Mouse (Mus musculus): ENCODE results near the gene Tfb2m. TPM values are rescaled to one million over a fixed set of nuclear protein-coding genes. Genes with fewer than 3 reads are reported as not detected.

The Tfb2m gene
- polyA plus RNA-seq, 1 experiment from 2014 or later, result 32.6 TPM

DNA sequence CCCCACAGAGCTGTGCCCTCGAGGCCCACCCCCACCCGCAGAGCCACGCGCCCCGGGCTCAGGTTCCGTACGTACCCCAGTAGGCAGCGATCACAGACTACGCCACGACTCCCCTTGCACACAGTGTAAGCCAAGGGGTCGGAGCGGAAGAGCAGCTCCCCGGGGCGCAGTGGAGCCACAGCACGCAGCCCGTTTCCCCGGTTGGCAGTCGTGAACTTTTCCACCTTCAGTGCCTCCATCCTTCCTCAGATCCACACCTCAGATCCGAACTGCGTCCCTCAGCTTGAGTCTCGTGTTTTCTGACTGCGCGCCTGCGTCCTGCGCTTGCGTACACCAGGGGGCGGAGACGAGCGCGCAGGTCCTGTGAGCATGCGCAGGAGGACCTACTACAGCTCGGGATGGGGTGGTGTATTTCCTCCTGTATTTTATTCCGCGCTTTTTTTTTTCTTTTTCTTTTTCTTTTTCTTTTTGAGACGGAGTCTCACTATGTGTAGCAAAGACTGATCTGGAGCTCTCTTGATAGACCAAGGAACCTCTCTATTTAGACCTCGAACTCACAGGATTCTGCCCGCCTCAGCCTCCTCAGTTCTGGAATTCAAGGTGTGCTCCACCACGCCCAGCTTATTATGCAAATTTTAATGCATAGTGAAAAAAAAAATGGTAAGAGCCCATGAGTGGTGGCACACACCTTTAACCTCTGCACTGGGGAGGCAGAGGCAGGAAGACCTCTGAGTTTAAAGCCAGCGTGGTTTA, 28.2 kb downstream of the Tfb2m start, which contains the start of gene Smyd3:
TSS of gene Smyd3 (minus strand) at position 329 of the 753 bp plus-strand sequence.
- peak within 1 kb of the TSS; percentile 67 for H3K4me3 ChIP-seq
- 7% methylated on average over 39 of the region's 39 CpGs for WGBS

DNA sequence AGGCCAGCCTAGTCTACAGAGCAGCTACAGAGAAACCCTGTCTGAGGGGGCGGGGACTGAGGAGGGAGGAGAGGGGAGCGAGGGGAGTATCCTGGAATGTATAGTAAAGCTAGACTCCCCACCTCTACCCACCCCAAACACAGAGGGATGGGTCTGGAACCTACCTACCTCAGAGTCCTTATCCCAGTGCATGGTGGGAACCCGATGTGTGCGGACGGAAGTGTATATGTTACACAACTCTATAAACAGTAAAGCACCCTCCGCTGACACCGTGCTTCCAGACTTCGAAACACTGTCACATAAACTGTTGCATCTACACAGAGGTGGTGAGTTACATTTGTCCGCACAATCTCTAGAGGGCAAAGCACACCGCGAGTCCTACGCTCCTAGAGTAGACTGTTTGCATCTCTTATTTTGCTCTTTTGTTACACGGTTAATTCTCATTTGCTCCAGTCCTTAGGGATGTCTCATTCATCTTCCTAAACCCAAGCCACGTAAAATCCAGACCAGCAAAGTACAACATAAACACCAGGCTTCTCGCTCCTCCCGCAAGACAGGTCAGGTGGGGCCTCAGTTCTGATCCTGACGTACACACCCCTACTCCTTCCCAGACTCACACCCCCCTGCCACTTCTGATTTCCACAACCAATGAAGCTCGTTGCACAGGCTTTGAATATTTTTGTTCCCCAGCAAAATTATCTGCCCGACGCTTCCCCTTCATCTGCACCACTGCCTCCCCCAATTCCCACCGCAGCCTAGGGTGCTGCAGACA, 28.9 kb downstream of the Tfb2m start:
- Histone ChIP-seq H3K27ac (no peak overlapping the region), H3K9ac (peak overlapping the region; percentile 69), H3K27me3 (no peaks in the 10 kb centered on the region), H3K4me2 (peak overlapping the region; percentile 97), H3K9me3 (replicated peaks) (no peaks in the 10 kb centered on the region), H3K4me3 (peak overlapping the region; percentile 67), H3K4me1 (peaks cover 11% of the 10 kb centered on the region), H3K36me3 (ENCODE audit: poor library complexity, severe bottlenecking) (no peaks in the 10 kb centered on the region)
- peak; percentile 72 for ATAC-seq
- 1% methylated on average over 21 of the region's 21 CpGs for WGBS

More for the DNA sequence above, 28.2 kb downstream of the Tfb2m start, which contains the start of gene Smyd3:
- H3K36me3 ChIP-seq (ENCODE audit: poor library complexity, severe bottlenecking), result no peaks in the 10 kb centered on the region
- H3K27me3 ChIP-seq, result no peaks in the 10 kb centered on the region
- no peak within 1 kb of the TSS for H3K27ac ChIP-seq
- H3K4me1 ChIP-seq, result peaks cover 11% of the 10 kb centered on the region
- H3K9ac ChIP-seq, result peak within 1 kb of the TSS; percentile 69
- ATAC-seq, result peak; percentile 90
- H3K4me2 ChIP-seq, result peak within 1 kb of the TSS; percentile 97
- no peaks in the 10 kb centered on the region for H3K9me3 ChIP-seq (replicated peaks)

DNA sequence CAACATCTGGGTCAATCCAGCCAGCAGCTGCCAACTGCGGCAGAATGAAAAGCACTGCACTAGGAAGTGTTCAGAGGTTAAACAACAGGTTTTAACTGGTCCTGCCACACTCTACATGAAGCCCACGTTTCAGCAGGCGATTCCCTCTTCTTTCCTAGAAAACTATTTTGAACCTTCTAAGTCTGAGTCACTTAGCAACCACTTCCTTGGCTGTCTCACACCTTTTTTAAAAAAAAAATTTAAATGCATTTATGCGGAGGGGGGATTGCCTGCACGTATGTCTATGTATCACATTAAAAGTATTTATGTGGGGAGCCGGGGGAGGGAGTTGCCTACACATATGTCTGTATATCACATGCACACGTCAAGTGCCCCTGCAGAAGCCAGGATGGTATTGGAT, 34.2 kb downstream of the Tfb2m start:
- H3K9ac ChIP-seq, result no peak overlapping the region
- ATAC-seq, result no peak
- 84% methylated on average over 7 of the region's 7 CpGs for WGBS
- no peak overlapping the region for H3K4me3 ChIP-seq
- H3K36me3 ChIP-seq (ENCODE audit: poor library complexity, severe bottlenecking), result no peaks in the 10 kb centered on the region
- H3K4me2 ChIP-seq, result no peak overlapping the region
- peaks cover 6% of the 10 kb centered on the region for H3K4me1 ChIP-seq
- H3K27ac ChIP-seq, result no peak overlapping the region
- H3K27me3 ChIP-seq, result no peaks in the 10 kb centered on the region
- H3K9me3 ChIP-seq (replicated peaks), result no peaks in the 10 kb centered on the region

DNA sequence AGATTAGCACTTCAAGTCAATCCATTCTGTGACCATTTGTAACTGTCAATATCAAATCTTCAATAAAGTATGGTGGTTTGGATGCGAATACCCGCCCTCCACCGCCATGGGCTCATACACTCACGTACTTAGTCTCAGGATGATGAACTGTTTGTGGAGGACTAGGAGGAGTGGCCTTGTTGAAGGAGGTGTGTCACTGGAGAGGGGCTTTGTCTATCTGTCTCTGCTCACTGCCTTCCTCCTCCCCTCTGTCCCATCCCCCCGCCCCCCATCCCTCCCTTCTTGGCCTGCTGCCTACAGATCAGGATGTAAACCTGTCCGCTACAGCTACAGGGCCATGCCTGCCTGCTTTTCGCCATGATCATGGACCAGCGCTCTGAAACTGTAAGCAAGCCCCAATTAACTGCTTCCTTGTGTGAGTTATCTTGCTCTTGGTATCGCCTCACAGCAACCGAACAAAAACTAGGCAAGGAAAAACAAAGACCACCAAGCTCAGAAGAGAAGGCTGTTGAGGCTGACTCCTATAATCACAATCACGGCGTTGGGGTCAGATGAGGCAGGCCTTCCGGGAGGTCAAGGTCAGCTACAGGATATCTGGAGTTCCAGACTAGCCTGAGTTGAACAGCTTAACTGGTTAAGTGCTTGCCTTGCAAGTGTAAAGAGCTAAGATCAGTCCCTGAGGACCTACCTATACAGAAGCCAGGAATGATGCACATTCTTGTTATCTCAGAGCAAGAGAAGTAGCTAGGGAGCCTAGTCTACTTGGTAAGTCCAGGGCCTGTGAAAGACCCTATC, 35.3 kb downstream of the Tfb2m start:
- no peak for ATAC-seq
- 77% methylated on average over 13 of the region's 13 CpGs for WGBS
- Histone ChIP-seq H3K9ac (no peak overlapping the region), H3K9me3 (replicated peaks) (no peaks in the 10 kb centered on the region), H3K4me3 (no peak overlapping the region), H3K27me3 (no peaks in the 10 kb centered on the region), H3K4me2 (no peak overlapping the region), H3K27ac (no peak overlapping the region), H3K36me3 (ENCODE audit: poor library complexity, severe bottlenecking) (no peaks in the 10 kb centered on the region), H3K4me1 (no peaks in the 10 kb centered on the region)

DNA sequence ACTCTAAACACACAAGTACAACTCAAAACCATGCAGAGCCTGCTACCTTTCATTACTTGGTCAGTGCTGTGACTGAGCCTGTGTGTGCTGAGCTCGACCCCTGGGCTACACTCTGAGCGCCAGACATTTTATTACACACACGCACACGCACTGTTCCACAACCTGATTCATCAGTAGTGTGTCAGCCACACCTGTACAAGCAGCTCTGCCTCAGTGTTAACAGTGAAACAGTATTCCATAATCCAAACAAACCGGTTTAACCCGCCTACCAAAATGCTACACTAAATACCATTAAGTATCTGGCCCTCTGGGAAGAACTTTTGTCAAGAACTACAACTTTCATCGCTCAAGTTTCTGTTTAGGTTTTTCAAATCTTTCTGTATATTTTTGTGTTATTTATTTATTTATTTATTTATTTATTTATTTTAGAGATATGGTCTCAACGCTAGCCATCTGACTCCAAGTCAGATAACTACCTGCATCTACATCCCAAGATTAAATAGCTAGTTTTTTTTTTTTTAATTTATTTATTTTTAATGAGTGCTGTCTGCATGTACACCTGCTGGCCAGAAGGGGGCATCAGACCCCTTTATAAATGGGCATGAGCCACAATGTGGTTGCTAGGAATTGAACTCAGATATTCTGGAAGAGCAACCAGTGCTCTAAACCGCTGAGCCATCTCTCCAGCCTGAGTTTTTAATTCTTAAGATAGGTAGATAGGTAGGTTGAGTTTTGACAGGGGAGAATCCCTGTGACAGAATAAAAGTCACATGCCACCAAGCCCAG, 39.3 kb downstream of the Tfb2m start:
- H3K27ac ChIP-seq, result no peak overlapping the region
- H3K27me3 ChIP-seq, result no peaks in the 10 kb centered on the region
- no peak overlapping the region for H3K4me2 ChIP-seq
- no peaks in the 10 kb centered on the region for H3K9me3 ChIP-seq (replicated peaks)
- no peaks in the 10 kb centered on the region for H3K36me3 ChIP-seq (ENCODE audit: poor library complexity, severe bottlenecking)
- 70% methylated on average over 9 of the region's 9 CpGs for WGBS
- no peak overlapping the region for H3K4me3 ChIP-seq
- H3K4me1 ChIP-seq, result no peaks in the 10 kb centered on the region
- H3K9ac ChIP-seq, result no peak overlapping the region
- no peak for ATAC-seq

- Histone ChIP-seq H3K4me2 (no peak overlapping the region), H3K4me3 (no peak overlapping the region), H3K4me1 (no peaks in the 10 kb centered on the region), H3K27ac (no peak overlapping the region), H3K9ac (no peak overlapping the region), H3K27me3 (no peaks in the 10 kb centered on the region), H3K9me3 (replicated peaks) (no peaks in the 10 kb centered on the region), H3K36me3 (ENCODE audit: poor library complexity, severe bottlenecking) (no peaks in the 10 kb centered on the region)
- WGBS, result 24% methylated on average over 3 of the region's 3 CpGs
- no peak for ATAC-seq
These were observed 43.5 kb downstream of the Tfb2m start for GRCm38 (mm10) chr1:179502565-179502964.

DNA sequence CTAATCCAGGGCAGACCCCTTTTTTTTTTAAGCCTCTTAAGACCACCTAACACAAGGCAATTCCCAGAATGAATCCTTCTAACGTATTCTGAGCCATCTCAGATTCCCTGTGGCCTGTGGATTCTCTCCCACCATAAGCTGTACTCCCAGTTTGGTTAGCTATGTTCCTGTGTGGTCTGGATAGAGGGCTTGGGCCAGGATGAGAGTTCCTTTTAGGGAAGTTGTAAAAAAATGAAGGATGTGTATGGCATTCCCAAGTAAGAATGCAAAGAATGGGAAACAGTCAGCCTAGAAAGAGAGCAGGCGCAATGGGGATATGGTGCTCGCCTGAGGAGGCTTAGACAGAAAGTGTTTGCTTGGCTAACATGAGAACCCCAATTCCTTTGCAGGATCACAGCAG, 46.8 kb downstream of the Tfb2m start:
- Histone ChIP-seq H3K4me3 (no peak overlapping the region), H3K4me2 (no peak overlapping the region), H3K27me3 (no peaks in the 10 kb centered on the region), H3K27ac (no peak overlapping the region), H3K9ac (no peak overlapping the region), H3K36me3 (ENCODE audit: poor library complexity, severe bottlenecking) (no peaks in the 10 kb centered on the region), H3K4me1 (no peaks in the 10 kb centered on the region), H3K9me3 (replicated peaks) (no peaks in the 10 kb centered on the region)
- ATAC-seq, result no peak
- 85% methylated on average over 3 of the region's 3 CpGs for WGBS

GRCm38 (mm10) chr1:179492908-179493307, 53.2 kb downstream of the Tfb2m start:
- Histone ChIP-seq H3K36me3 (ENCODE audit: poor library complexity, severe bottlenecking) (no peaks in the 10 kb centered on the region), H3K4me3 (no peak overlapping the region), H3K27ac (no peak overlapping the region), H3K4me1 (no peaks in the 10 kb centered on the region), H3K9me3 (replicated peaks) (peaks cover 3% of the 10 kb centered on the region), H3K27me3 (no peaks in the 10 kb centered on the region), H3K4me2 (no peak overlapping the region), H3K9ac (no peak overlapping the region)
- 87% methylated on average over 5 of the region's 5 CpGs for WGBS
- ATAC-seq, result no peak

DNA sequence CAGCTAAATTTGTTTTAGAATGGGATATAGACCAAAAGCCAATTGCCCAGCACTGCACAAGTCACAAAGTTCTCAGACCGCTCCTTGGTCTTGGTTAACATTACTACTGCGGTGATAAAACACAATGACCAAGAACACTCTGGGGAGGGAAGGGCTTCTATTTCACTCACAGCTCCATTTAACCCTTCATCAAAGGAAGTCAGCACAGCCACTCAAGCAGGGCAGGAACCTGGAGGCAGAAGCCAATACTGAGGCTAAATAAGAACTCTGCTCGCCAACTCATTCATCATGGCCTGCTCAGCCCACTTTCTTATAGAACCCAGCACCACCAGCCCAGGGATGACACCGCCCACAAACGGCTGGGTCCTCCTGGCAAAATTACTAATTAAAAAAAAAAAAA, 57.5 kb downstream of the Tfb2m start:
- Histone ChIP-seq H3K4me2 (no peak overlapping the region), H3K9ac (no peak overlapping the region), H3K27ac (no peak overlapping the region), H3K4me1 (peaks cover 8% of the 10 kb centered on the region), H3K36me3 (ENCODE audit: poor library complexity, severe bottlenecking) (no peaks in the 10 kb centered on the region), H3K9me3 (replicated peaks) (peaks cover 3% of the 10 kb centered on the region), H3K4me3 (no peak overlapping the region), H3K27me3 (no peaks in the 10 kb centered on the region)
- 94% methylated on average over 5 of the region's 5 CpGs for WGBS
- no peak for ATAC-seq

DNA sequence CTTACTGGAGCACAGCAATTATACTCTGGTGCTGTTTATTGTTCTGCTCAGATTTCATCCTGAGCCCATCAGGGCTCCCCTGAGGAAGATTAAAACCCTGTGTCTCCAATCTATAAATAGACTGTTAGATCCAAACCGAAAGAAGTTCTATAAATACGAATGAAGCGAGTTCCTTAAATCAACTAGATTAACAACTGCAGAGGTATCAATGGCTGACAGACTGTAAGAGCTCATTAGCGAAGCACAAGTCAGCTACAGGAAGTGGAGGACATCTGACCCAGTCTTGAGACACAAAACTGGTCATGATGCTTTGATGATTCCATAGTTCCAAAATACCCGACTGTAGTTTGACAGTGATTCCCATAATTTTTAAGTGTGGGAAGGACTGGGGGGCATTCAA, 58.1 kb downstream of the Tfb2m start:
- Histone ChIP-seq H3K4me3 (no peak overlapping the region), H3K4me2 (no peak overlapping the region), H3K36me3 (ENCODE audit: poor library complexity, severe bottlenecking) (no peaks in the 10 kb centered on the region), H3K27ac (no peak overlapping the region), H3K4me1 (peaks cover 8% of the 10 kb centered on the region), H3K27me3 (no peaks in the 10 kb centered on the region), H3K9ac (no peak overlapping the region), H3K9me3 (replicated peaks) (peaks cover 3% of the 10 kb centered on the region)
- ATAC-seq, result no peak
- WGBS, result 80% methylated on average over 5 of the region's 5 CpGs

GRCm38 (mm10) chr1:179487238-179487637, 58.8 kb downstream of the Tfb2m start:
- Histone ChIP-seq H3K4me2 (no peak overlapping the region), H3K9me3 (replicated peaks) (peaks cover 3% of the 10 kb centered on the region), H3K27me3 (no peaks in the 10 kb centered on the region), H3K27ac (no peak overlapping the region), H3K9ac (no peak overlapping the region), H3K4me1 (peaks cover 8% of the 10 kb centered on the region), H3K4me3 (no peak overlapping the region), H3K36me3 (ENCODE audit: poor library complexity, severe bottlenecking) (no peaks in the 10 kb centered on the region)
- no peak for ATAC-seq
- 86% methylated on average over 2 of the region's 2 CpGs for WGBS
